Mouse (Mus musculus) heart, postnatal 14 days (tissue): Measurements from ENCODE around the gene Wipf2. TPM values are rescaled to one million over a fixed set of nuclear protein-coding genes. Genes with fewer than 3 reads are reported as not detected.

Source experiments
- DNase-seq, 2 experiments: peaks; one replicate each; pipeline ENCODE4 v3.0.0; 2021 to 2022
- intact Hi-C: fragments of 180-260 bp; cut with DNase I; formaldehyde crosslinking; loops from one replicate; pipeline ENCODE4 v1.15.1; 2025
- total RNA-seq, 2 experiments: library from RNA; stranded (reverse); gene quantifications; 2 replicates each; pipeline ENCODE4 v1.2.3; 2021

The Wipf2 gene
- total RNA-seq, 2 experiments from 2014 or later, result 8.2 to 10.6 TPM

- intact Hi-C loops, result loop anchor here (10.0 kb wide), 1 partner anchor 274 kb away; no protein-coding TSS in a partner anchor
- DNase-seq, result no peak
Measured at GRCm38 (mm10) chr11:98850100-98851093, 13.0 kb upstream of the Wipf2 start.

GRCm38 (mm10) chr11:98854116-98854515 is 9.3 kb upstream of the Wipf2 start:
- intact Hi-C loops, result loop anchor here (10.0 kb wide), 1 partner anchor 271 kb away; no protein-coding TSS in a partner anchor

GRCm38 (mm10) chr11:98854659-98855058 is 8.8 kb upstream of the Wipf2 start:
- intact Hi-C loops, result loop anchor here (10.0 kb wide), 1 partner anchor 270 kb away; no protein-coding TSS in a partner anchor
- DNase-seq, result no peak

More at GRCm38 (mm10) chr11:98854116-98854515, 9.3 kb upstream of the Wipf2 start:
- DNase-seq, result no peak

GRCm38 (mm10) chr11:98858759-98859731 is 4.4 kb upstream of the Wipf2 start:
- intact Hi-C loops, result loop anchor here (1.0 to 10.0 kb wide), 2 partner anchors 50 to 266 kb away; no protein-coding TSS in a partner anchor
- DNase-seq, result peak; percentile 85 to 94

- intact Hi-C loops, result loop anchor here (5.0 kb wide), 1 partner anchor 103 kb away; no protein-coding TSS in a partner anchor
- DNase-seq, result no peak
Measured at GRCm38 (mm10) chr11:98863751-98864429, 452 bp downstream of the Wipf2 start.

GRCm38 (mm10) chr11:98867293-98867692 is 3.9 kb downstream of the Wipf2 start:
- no peak for DNase-seq
- intact Hi-C loops, result no loop called here

- DNase-seq, result no peak
- intact Hi-C loops, result no loop called here
Measured at GRCm38 (mm10) chr11:98869906-98870305, 6.5 kb downstream of the Wipf2 start.

GRCm38 (mm10) chr11:98870791-98871190 is 7.4 kb downstream of the Wipf2 start:
- no peak for DNase-seq
- intact Hi-C loops, result no loop called here

- DNase-seq, result no peak
- intact Hi-C loops, result no loop called here
Measured at GRCm38 (mm10) chr11:98871416-98871815, 8.0 kb downstream of the Wipf2 start.

- intact Hi-C loops, result no loop called here
- DNase-seq, result peak; percentile 27 to 33
Measured at GRCm38 (mm10) chr11:98872040-98872439, 8.6 kb downstream of the Wipf2 start.

GRCm38 (mm10) chr11:98873900-98874299 is 10.5 kb downstream of the Wipf2 start:
- intact Hi-C loops, result no loop called here

GRCm38 (mm10) chr11:98877001-98877400 is 13.6 kb downstream of the Wipf2 start:
- no peak for DNase-seq

More at GRCm38 (mm10) chr11:98873900-98874299, 10.5 kb downstream of the Wipf2 start:
- DNase-seq, result peak; percentile 38 to 62

GRCm38 (mm10) chr11:98887703-98888102 is 24.3 kb downstream of the Wipf2 start:
- DNase-seq, result no peak
- intact Hi-C loops, result no loop called here

More at GRCm38 (mm10) chr11:98877001-98877400, 13.6 kb downstream of the Wipf2 start:
- intact Hi-C loops, result no loop called here

- intact Hi-C loops, result no loop called here
- no peak for DNase-seq
Measured at GRCm38 (mm10) chr11:98889077-98889476, 25.6 kb downstream of the Wipf2 start.

- intact Hi-C loops, result no loop called here
- DNase-seq, result no peak
Measured at GRCm38 (mm10) chr11:98889977-98890376, 26.5 kb downstream of the Wipf2 start.

- no peak for DNase-seq
- intact Hi-C loops, result no loop called here
Measured at GRCm38 (mm10) chr11:98892426-98892825, 29.0 kb downstream of the Wipf2 start.

GRCm38 (mm10) chr11:98900529-98901125 is 37.2 kb downstream of the Wipf2 start:
- DNase-seq, result no peak
- intact Hi-C loops, result no loop called here

- DNase-seq, result no peak
- intact Hi-C loops, result no loop called here
Measured at GRCm38 (mm10) chr11:98902621-98903245, 39.3 kb downstream of the Wipf2 start.

- DNase-seq, result no peak
- intact Hi-C loops, result no loop called here
Measured at GRCm38 (mm10) chr11:98904577-98904976, 41.1 kb downstream of the Wipf2 start.
